In genomic region chr8:103148447-103148846, GRCm38 (mm10) we compare ENCODE assay signal across 18 mouse cellular contexts.
DNase-seq lines count a peak whose midpoint lies in the region; ATAC-seq lines count a peak whose summit lies in the region.
"Had no signal": no experiment of that assay in that cellular context is flagged by ENCODE, and none has a peak within 500 bp of the region (broad histone marks: within the 10 kb centered on the region; RNA-seq: fewer than 3 reads in every experiment).

No protein-coding gene starts in this region.

- ATAC-seq in midbrain, embryonic 12.5 days (ENCODE audit: low FRiP score, low read depth) = peak; percentile 52; the same call in 1 of the 2 replicates
- ATAC-seq in midbrain, embryonic 16.5 days = no peak; the same call in 1 of the 2 replicates
- ATAC-seq in embryonic facial prominence, embryonic 14.5 days (ENCODE audit: low read depth) = no peak
- ATAC-seq in hindbrain, embryonic 12.5 days (ENCODE audit: low FRiP score) = peak; percentile 43; the same call in 1 of the 2 replicates
- ATAC-seq: CD4-positive, CD25-positive, alpha-beta regulatory T cell, adult 4 months; intestine, postnatal 0 days had no signal

- H3K9me3 ChIP-seq in midbrain, embryonic 12.5 days = no peaks in the 10 kb centered on the region
- H3K9me3 ChIP-seq in midbrain, embryonic 16.5 days (replicated peaks; ENCODE audit: control insufficient read depth, low read length, poor library complexity, severe bottlenecking) = no peaks in the 10 kb centered on the region
- H3K9me3 ChIP-seq in embryonic facial prominence, embryonic 14.5 days (ENCODE audit: control insufficient read depth, low read length) = no peaks in the 10 kb centered on the region
- H3K9me3 ChIP-seq in hindbrain, embryonic 12.5 days (replicated peaks) = no peaks in the 10 kb centered on the region

- no peaks in the 10 kb centered on the region for H3K27me3 ChIP-seq in midbrain, embryonic 12.5 days
- no peaks in the 10 kb centered on the region for H3K27me3 ChIP-seq in midbrain, embryonic 16.5 days (ENCODE audit: control insufficient read depth, insufficient read depth, low read depth, low read length)
- H3K27me3 ChIP-seq in embryonic facial prominence, embryonic 14.5 days (replicated peaks; ENCODE audit: control insufficient read depth, insufficient read depth, low read length) = no peaks in the 10 kb centered on the region
- H3K27me3 ChIP-seq in hindbrain, embryonic 12.5 days = no peaks in the 10 kb centered on the region

- no peak overlapping the region for H3K4me2 ChIP-seq in midbrain, embryonic 12.5 days (replicated peaks)
- H3K4me2 ChIP-seq in midbrain, embryonic 16.5 days (ENCODE audit: low read length) = no peak overlapping the region
- H3K4me2 ChIP-seq in embryonic facial prominence, embryonic 14.5 days (ENCODE audit: low read depth, low read length) = no peak overlapping the region; the same call in 1 of the 2 replicates
- no peak overlapping the region for H3K4me2 ChIP-seq in hindbrain, embryonic 12.5 days (replicated peaks)

- H3K9ac ChIP-seq in midbrain, embryonic 12.5 days (replicated peaks) = no peak overlapping the region
- no peak overlapping the region for H3K9ac ChIP-seq in midbrain, embryonic 16.5 days (ENCODE audit: low read depth, low read length)
- no peak overlapping the region for H3K9ac ChIP-seq in embryonic facial prominence, embryonic 14.5 days (ENCODE audit: low read depth, low read length)
- H3K9ac ChIP-seq in hindbrain, embryonic 12.5 days = no peak overlapping the region

- peak; percentile 2 for DNase-seq in embryonic facial prominence, embryonic 14.5 days (ENCODE audit: low spot score)
- no peak for DNase-seq in adrenal gland, postnatal 25 days
- DNase-seq in heart, postnatal 14 days = no peak
- no peak for DNase-seq in Muller cell, postnatal 12 days (ENCODE audit: inconsistent ontology term)
- DNase-seq: adrenal gland, adult 8-10 months; cerebellum, adult 9-11 months; gastrocnemius, postnatal 14 days; kidney, postnatal 10 days; liver; lung, adult 2 months; right cerebral cortex, postnatal 4 days; thymus, adult 2 months had no signal

- WGBS in midbrain, embryonic 12.5 days = 38% methylated on average over 10 of the region's 10 CpGs
- 41% methylated on average over 10 of the region's 10 CpGs for WGBS in midbrain, embryonic 16.5 days
- 41% methylated on average over 10 of the region's 10 CpGs for WGBS in embryonic facial prominence, embryonic 14.5 days
- WGBS in hindbrain, embryonic 12.5 days = 37% methylated on average over 10 of the region's 10 CpGs

- intact Hi-C loops in heart, postnatal 14 days (cut with DNase I) = no loop called here

- no peak overlapping the region for H3K4me3 ChIP-seq in midbrain, embryonic 12.5 days
- H3K4me3 ChIP-seq in midbrain, embryonic 16.5 days (ENCODE audit: low read depth, low read length) = no peak overlapping the region
- H3K4me3 ChIP-seq in embryonic facial prominence, embryonic 14.5 days (ENCODE audit: low read depth, low read length) = no peak overlapping the region
- H3K4me3 ChIP-seq in hindbrain, embryonic 12.5 days = no peak overlapping the region

- H3K27ac ChIP-seq in midbrain, embryonic 12.5 days (replicated peaks) = 0 out of 2 replicates have a peak overlapping the region, but pooled peaks have one; percentile 25
- no peak overlapping the region for H3K27ac ChIP-seq in midbrain, embryonic 16.5 days (ENCODE audit: low read length)
- H3K27ac ChIP-seq in embryonic facial prominence, embryonic 14.5 days (replicated peaks; ENCODE audit: low read depth, low read length) = no peak overlapping the region
- no peak overlapping the region for H3K27ac ChIP-seq in hindbrain, embryonic 12.5 days
- H3K27ac ChIP-seq: macrophage had no signal

- no peaks in the 10 kb centered on the region for H3K36me3 ChIP-seq in midbrain, embryonic 12.5 days
- no peaks in the 10 kb centered on the region for H3K36me3 ChIP-seq in midbrain, embryonic 16.5 days (ENCODE audit: control insufficient read depth, insufficient read depth, low read length)
- no peaks in the 10 kb centered on the region for H3K36me3 ChIP-seq in embryonic facial prominence, embryonic 14.5 days (ENCODE audit: control insufficient read depth, insufficient read depth, low read length)
- no peaks in the 10 kb centered on the region for H3K36me3 ChIP-seq in hindbrain, embryonic 12.5 days

- H3K4me1 ChIP-seq in midbrain, embryonic 12.5 days = peaks cover 8% of the 10 kb centered on the region
- H3K4me1 ChIP-seq in midbrain, embryonic 16.5 days (ENCODE audit: control insufficient read depth, insufficient read depth, low read length) = peaks cover 6% of the 10 kb centered on the region; the same call in 1 of the 2 replicates
- H3K4me1 ChIP-seq in embryonic facial prominence, embryonic 14.5 days (ENCODE audit: control insufficient read depth, insufficient read depth, low read length) = peaks cover 8% of the 10 kb centered on the region; the same call in 1 of the 2 replicates
- peaks cover 10% of the 10 kb centered on the region for H3K4me1 ChIP-seq in hindbrain, embryonic 12.5 days

Comparison
In these comparisons a context has a peak if more than half of its experiments do, and no peak if none do; other contexts are left out.
1. ATAC-seq: peak in midbrain, embryonic 12.5 days (single experiment) and hindbrain, embryonic 12.5 days (single experiment); none in midbrain, embryonic 16.5 days (single experiment) and embryonic facial prominence, embryonic 14.5 days (single experiment).